Mouse (Mus musculus) C2C12 (cell line): ENCODE measurements around the gene Bptf. TPM values are rescaled to one million over a fixed set of nuclear protein-coding genes. Genes with fewer than 3 reads are reported as not detected.

Experiments
- H3K27me3 ChIP-seq: one replicate; pipeline ENCODE4 v1.6.1; 2011; ENCODE audit not compliant: control insufficient read depth, insufficient read depth, insufficient read length
- H3K36me3 ChIP-seq: one replicate; pipeline ENCODE4 v1.6.1; 2011; ENCODE audit not compliant: control insufficient read depth, insufficient read depth
- H3K4me3 ChIP-seq: one replicate; pipeline ENCODE4 v1.5.1; 2011; ENCODE audit warnings: mild to moderate bottlenecking, control low read depth; ENCODE audit not compliant: poor library complexity, insufficient read depth, severe bottlenecking
- H3K79me2 ChIP-seq: one replicate; pipeline ENCODE4 v1.6.1; 2011; ENCODE audit not compliant: control insufficient read depth, insufficient read depth
- H3K79me3 ChIP-seq: one replicate; pipeline ENCODE4 v1.6.1; 2011; ENCODE audit warnings: low read depth, control low read depth
- H3ac ChIP-seq: one replicate; pipeline ENCODE3; 2011; ENCODE audit warnings: low read depth; ENCODE audit not compliant: control insufficient read depth, insufficient read length
- CEBPB ChIP-seq: IDR thresholded peaks from one replicate; pipeline ENCODE4 v1.6.1; 2011; ENCODE audit warnings: low read depth, mild to moderate bottlenecking, control low read depth, moderate library complexity
- CTCF ChIP-seq: IDR thresholded peaks from one replicate; pipeline ENCODE4 v1.5.1; 2011; ENCODE audit not compliant: control insufficient read depth, insufficient read depth, insufficient read length
- FOSL1 ChIP-seq: IDR thresholded peaks from one replicate; pipeline ENCODE4 v1.8.0; 2011; ENCODE audit warnings: mild to moderate bottlenecking, low read length; ENCODE audit not compliant: poor library complexity, insufficient read depth, severe bottlenecking
- MAX ChIP-seq: IDR thresholded peaks from one replicate; pipeline ENCODE4 v1.6.1; 2011; ENCODE audit warnings: mild to moderate bottlenecking, control low read depth
- MYOD1 ChIP-seq: IDR thresholded peaks from one replicate; pipeline ENCODE4 v1.6.1; 2011; ENCODE audit warnings: low read depth; ENCODE audit not compliant: control insufficient read depth, insufficient read length
- MYOG ChIP-seq: IDR thresholded peaks from one replicate; pipeline ENCODE4 v1.6.1; 2011; ENCODE audit not compliant: control insufficient read depth, insufficient read length; ENCODE audit errors: extremely low read depth
- USF1 ChIP-seq: IDR thresholded peaks from one replicate; pipeline ENCODE4 v1.6.1; 2011; ENCODE audit warnings: low read depth, mild to moderate bottlenecking, control low read depth, moderate library complexity
- polyA plus RNA-seq: library from polyadenylated mRNA; unstranded; fragments of >200 nt; fragmentation: generic; extraction: Trizol; gene quantifications from one replicate; pipeline ENCODE4 v1.2.1, GENCODE M21; 2012; ENCODE audit warnings: missing spikeins

Bptf gene
- polyA plus RNA-seq, 1 experiment, result 14.8 TPM

DNA sequence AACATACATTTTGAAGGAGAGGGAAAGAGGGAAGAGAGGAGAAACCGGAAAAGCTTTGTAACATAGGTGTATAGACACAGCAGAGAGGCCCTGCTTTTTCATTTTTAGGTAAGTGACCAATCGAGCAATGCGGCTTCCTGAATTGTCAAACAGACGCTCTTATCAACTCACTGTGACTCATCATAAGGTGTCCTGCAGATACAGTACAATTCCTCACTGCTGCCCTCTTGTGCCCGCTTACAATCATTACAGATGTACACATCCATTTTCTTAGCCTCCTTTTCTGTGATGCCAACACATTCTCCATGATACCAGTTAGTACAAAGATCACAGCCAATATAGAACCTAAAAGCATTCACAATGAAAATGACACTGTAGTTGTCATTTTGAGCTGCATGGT lies 87.6 kb downstream of the Bptf start:
- H3K79me2 ChIP-seq, result no peaks in the 10 kb centered on the region
- no peak for TF ChIP-seq MAX
- peak; percentile 20 for TF ChIP-seq CTCF
- H3K27me3 ChIP-seq, result no peaks in the 10 kb centered on the region
- H3K79me3 ChIP-seq, result peaks cover 1% of the 10 kb centered on the region
- peaks cover 59% of the 10 kb centered on the region for H3K36me3 ChIP-seq
- H3K4me3 ChIP-seq, result no peak overlapping the region
- no peak overlapping the region for H3ac ChIP-seq

DNA sequence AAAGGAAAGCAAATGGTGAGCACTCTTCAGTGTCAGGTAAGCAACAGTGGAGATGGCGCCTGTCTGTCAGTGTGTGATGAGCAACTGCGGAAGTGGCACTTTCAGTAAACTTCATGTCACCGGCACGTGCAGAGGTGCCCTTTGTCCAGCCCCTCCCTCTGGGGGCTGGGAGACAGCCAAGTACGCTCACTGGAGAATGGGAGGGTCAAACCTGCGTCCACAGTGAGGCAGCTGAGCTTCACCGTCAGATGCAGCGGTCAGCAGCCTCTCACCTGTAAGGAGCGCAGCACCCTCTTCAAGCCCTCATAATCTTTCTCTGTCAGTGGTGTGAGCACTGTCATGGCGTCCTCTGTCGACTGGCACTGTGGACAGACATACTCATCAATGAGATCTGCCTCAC lies 88.6 kb downstream of the Bptf start:
- no peaks in the 10 kb centered on the region for H3K79me2 ChIP-seq
- TF ChIP-seq FOSL1, result no peak
- TF ChIP-seq CEBPB, result no peak
- no peak for TF ChIP-seq USF1
- no peak for TF ChIP-seq MYOD1
- no peak for TF ChIP-seq CTCF
- no peak for TF ChIP-seq MAX
- TF ChIP-seq MYOG, result no peak
- H3K27me3 ChIP-seq, result no peaks in the 10 kb centered on the region
- peaks cover 1% of the 10 kb centered on the region for H3K79me3 ChIP-seq
- no peak overlapping the region for H3K4me3 ChIP-seq
- no peak overlapping the region for H3ac ChIP-seq
- H3K36me3 ChIP-seq, result peaks cover 63% of the 10 kb centered on the region

DNA sequence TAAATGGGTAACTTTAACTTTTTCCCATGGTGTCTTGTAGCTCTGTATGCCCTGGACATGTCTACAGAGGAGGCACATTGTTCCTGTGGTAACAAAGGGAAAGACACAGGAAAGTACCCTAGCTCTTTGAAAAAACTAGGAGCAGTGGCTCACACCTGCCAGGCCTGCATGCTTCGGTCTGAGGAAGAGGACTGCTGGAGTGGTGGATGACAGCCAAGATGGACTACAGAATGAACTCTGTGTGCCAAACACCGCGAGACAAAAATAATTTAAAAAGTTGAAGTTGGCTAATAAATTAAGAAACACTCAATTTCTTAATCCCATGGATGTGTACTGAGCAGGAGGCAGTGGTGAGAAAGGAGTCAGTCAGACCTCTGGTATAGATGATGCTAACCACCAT lies 90.5 kb downstream of the Bptf start:
- Histone ChIP-seq H3K36me3 (peaks cover 62% of the 10 kb centered on the region), H3K79me2 (no peaks in the 10 kb centered on the region), H3K4me3 (no peak overlapping the region), H3K27me3 (no peaks in the 10 kb centered on the region), H3K79me3 (peaks cover 1% of the 10 kb centered on the region), H3ac (no peak overlapping the region)
- no peak for TF ChIP-seq FOSL1
- no peak for TF ChIP-seq CTCF
- no peak for TF ChIP-seq MYOG
- TF ChIP-seq USF1, result no peak
- TF ChIP-seq MYOD1, result no peak
- TF ChIP-seq CEBPB, result no peak
- TF ChIP-seq MAX, result no peak

DNA sequence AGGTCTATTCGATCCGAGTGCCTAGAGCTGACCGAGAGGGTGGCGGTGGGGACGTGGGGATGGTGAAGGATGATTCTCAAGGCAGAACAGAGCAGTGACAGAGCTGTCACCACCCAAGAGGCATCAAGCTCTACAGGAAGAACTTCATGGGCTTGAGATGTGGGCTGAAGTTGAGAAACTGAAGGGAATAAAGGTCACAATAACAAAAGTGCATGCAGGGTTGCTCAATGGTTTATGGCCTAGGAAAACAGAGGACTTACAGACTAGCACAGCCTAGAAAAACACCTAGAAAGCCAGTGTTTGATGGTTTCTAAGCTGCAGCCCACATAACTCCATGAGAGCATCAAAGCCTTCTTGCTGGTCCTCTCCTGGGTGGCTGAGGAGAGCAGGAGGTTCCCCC lies 92.5 kb downstream of the Bptf start:
- H3K36me3 ChIP-seq, result peaks cover 54% of the 10 kb centered on the region
- no peaks in the 10 kb centered on the region for H3K27me3 ChIP-seq
- no peak for TF ChIP-seq USF1
- TF ChIP-seq CEBPB, result no peak
- TF ChIP-seq FOSL1, result no peak
- TF ChIP-seq MYOG, result no peak
- TF ChIP-seq MAX, result no peak
- no peak for TF ChIP-seq MYOD1
- no peak for TF ChIP-seq CTCF
- H3K79me2 ChIP-seq, result no peaks in the 10 kb centered on the region
- H3K79me3 ChIP-seq, result peaks cover 1% of the 10 kb centered on the region
- H3ac ChIP-seq, result no peak overlapping the region
- no peak overlapping the region for H3K4me3 ChIP-seq

DNA sequence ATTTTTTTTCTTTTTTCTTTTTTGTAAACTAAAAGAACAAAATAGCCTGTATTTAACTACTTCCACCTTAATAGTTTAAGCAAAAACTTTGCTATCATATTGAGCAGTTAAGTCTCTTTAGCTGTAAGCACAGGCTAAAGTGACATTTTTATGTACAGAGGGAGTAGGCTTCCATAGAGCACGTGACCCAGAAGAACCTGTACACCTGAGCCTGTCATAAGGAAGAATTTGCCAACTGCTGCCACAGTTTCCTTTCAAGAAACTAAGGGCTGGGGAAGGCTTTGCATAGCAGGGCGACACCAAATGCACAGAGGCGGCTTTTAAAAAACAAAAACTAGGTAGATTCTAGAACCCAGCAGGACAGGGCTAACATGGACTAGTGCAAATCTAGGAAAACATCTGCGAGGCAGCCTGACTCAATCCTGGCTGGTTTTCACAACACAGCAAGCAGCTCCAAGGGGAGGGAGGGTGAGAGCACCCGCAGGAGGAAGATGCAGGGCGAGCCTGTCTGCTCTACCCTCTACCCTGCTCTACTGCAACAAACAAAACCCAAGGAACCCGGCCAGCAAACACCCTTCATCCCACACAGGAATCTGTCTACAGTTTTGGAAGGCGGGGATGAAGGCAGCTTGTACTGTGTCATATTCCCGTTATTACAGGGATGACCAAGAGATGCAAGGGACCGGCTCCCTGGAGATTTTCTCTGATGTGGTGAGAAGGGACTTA lies 97.7 kb downstream of the Bptf start:
- H3K27me3 ChIP-seq, result no peaks in the 10 kb centered on the region
- no peaks in the 10 kb centered on the region for H3K79me3 ChIP-seq
- no peaks in the 10 kb centered on the region for H3K79me2 ChIP-seq
- TF ChIP-seq CTCF, result no peak
- TF ChIP-seq MAX, result no peak
- TF ChIP-seq MYOD1, result no peak
- no peak for TF ChIP-seq FOSL1
- H3K36me3 ChIP-seq, result peaks cover 21% of the 10 kb centered on the region
- H3ac ChIP-seq, result no peak overlapping the region
- no peak overlapping the region for H3K4me3 ChIP-seq

DNA sequence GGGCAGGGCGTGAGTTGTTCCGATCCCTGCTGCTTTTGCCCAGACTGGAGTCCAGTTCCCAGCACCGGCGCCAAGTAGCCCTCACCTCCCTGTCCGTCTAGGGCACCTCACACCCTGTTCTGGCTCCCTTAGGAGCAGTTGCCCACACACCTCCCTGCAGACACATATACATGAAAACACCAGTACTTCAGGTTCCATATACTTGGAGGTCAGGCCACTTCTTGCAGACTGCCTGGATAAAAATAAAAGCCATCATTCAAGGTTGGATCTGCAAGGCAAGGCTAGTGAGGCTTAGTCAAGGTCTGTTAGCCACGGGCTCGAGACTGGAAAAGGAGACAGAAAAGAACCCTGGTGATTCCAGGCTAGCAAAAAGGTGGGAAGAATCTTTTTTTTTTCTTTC lies 100.3 kb downstream of the Bptf start:
- TF ChIP-seq MAX, result no peak
- no peak for TF ChIP-seq FOSL1
- no peak for TF ChIP-seq CEBPB
- no peak for TF ChIP-seq MYOG
- no peak for TF ChIP-seq MYOD1
- no peak for TF ChIP-seq USF1
- TF ChIP-seq CTCF, result no peak
- no peak overlapping the region for H3K4me3 ChIP-seq
- peaks cover 6% of the 10 kb centered on the region for H3K36me3 ChIP-seq
- H3ac ChIP-seq, result no peak overlapping the region
- no peaks in the 10 kb centered on the region for H3K27me3 ChIP-seq
- H3K79me2 ChIP-seq, result no peaks in the 10 kb centered on the region
- H3K79me3 ChIP-seq, result no peaks in the 10 kb centered on the region
